Comparison of ENCODE assay signal across 8 mouse cellular contexts in the genomic region with DNA sequence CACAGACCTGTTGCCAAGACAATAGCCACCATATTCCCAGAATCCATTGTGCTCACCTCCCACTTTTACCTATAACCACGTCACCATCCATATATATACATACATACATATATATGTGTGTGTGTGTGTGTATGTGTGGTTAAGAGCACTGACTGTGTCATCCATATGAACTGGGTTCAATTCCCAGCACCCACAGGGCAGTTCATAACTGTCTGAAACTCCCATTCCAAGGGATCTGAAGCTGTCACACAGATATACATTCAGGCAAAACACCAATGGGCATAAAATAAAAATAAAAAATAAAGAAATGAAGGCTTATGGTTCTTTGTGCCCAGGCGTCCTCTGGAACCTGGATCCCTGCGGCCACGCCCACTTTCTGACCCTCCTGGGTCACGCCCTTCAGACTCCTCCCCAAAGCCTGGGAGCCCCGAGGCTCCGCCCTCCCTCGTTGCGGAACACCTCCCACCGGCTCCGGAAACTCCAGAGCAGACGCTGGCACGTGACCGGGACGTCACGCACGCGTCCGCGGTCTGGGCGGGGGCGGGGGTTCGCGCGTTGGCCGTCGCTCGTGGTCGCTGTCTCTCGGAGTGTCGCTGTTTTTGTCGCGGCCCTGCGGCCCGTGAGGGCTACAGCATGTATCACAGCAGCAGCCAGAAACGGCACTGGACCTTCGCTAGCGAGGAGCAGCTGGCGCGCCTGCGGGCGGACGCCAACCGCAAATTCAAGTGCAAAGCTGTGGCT. TPM values are rescaled to one million over a fixed set of nuclear protein-coding genes. Genes with fewer than 3 reads are reported as not detected.
A peak's percentile ranks its signal among the peaks of the same experiment; 100 is the strongest.
DNase-seq lines count a peak whose midpoint lies in the region; ATAC-seq lines count a peak whose summit lies in the region.

TSS of gene Ccnh (plus strand) at position 506 of the 741 bp plus-strand sequence.

- intact Hi-C loops in gastrocnemius, postnatal 14 days (cut with DNase I; ENCODE audit: low total_unique reads): no loop called here
- intact Hi-C loops in left cerebral cortex, postnatal 10 days (cut with DNase I): no loop called here

- ATAC-seq in inflammation-experienced regulatory T-cells, adult 6 months: peak; percentile 93
- ATAC-seq in megakaryocyte-erythroid progenitor cell, adult 5-6 weeks (replicated peaks; ENCODE audit: low FRiP score, low TSS enrichment, poor library complexity, severe bottlenecking): peak; percentile 99

- DNase-seq in adrenal gland, adult (ENCODE audit: inconsistent age in 2 of 2, low spot score in 1 of 2): peak; percentile 94 to 97
- peak; percentile 94 for DNase-seq in embryo, embryonic 10.5 days (ENCODE audit: low spot score)
- peak; percentile 93 for DNase-seq in gastrocnemius, postnatal 14 days
- DNase-seq in left cerebral cortex, postnatal 10 days (ENCODE audit: extremely low spot score in 1 of 2, low spot score in 2 of 2): peak; percentile 90 to 97
- DNase-seq in right cerebral cortex, postnatal 25 days: peak; percentile 93
- peak; percentile 86 to 92 for DNase-seq in urinary bladder, postnatal 4 days (ENCODE audit: low spot score in 2 of 2)

RNA-seq across cellular contexts. Expression of gene Ccnh, which starts in this region (rescaled TPM):
- 10 to 100 TPM; 24.8 TPM for total RNA-seq in gastrocnemius, postnatal 14 days (2021)
- polyA plus RNA-seq in inflammation-experienced regulatory T-cells, adult 6 months (2017; shearing (Covaris generic)): 100 to 1,000 TPM; 109 to 138 (median 137) TPM
- total RNA-seq in left cerebral cortex, postnatal 10 days (2021): 10 to 100 TPM; 49.3 to 53.6 TPM
- total RNA-seq in megakaryocyte-erythroid progenitor cell, adult 5-6 weeks (2014; fragmentation: Nextera tagmentation): 54.3 and 81.8 TPM in 2 replicates
- total RNA-seq in megakaryocyte-erythroid progenitor cell, adult 5-6 weeks (2017): 74.1 and 98.9 TPM in 2 replicates

Comparison
In these comparisons a context has a peak if more than half of its experiments do, and no peak if none do; other contexts are left out.
1. Peak in every context shown above with its lines: DNase-seq and ATAC-seq.